Mouse (Mus musculus) cortical plate, adult 2 months (tissue): ENCODE measurements at regions not wholly inside any gene's neighbourhood (a gene's known extent, or its start where the extent isn't known, plus 50 kb on each side); places are given as distances from the start of the nearest gene placed in this dataset.

Source experiments
- CTCF ChIP-seq: fragments of 200-500 bp; IDR thresholded peaks from 2 replicates; pipeline ENCODE4 v1.5.1; 2011; ENCODE audit warnings: mild to moderate bottlenecking, control low read depth, low read length; ENCODE audit not compliant: insufficient read depth; ENCODE audit errors: extremely low read depth
- POLR2A ChIP-seq: fragments of 200-500 bp; IDR thresholded peaks from 2 replicates; pipeline ENCODE4 v1.6.1; 2011; ENCODE audit warnings: mild to moderate bottlenecking, low read length, control low read depth; ENCODE audit not compliant: insufficient read depth; ENCODE audit errors: extremely low read depth

DNA sequence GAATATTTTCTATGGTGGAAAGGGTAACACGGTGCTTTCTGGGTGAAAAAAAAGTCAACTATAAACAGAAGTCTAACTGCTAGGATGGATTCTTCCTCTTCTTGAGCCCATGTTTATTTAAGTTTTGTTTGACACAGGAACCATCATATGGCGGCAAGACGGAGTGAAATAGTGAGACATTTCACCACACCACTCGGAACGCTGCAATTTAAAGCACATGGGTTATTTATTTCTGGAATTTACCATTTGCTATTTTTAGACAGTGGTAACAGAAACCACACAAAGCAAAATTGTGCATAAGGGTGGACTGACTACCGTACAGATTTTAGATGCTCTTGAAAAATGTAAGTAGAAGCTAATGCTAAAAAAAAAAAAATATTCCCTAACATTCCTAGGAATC lies 103.1 kb upstream of the Ldb2 start:
- no peak for TF ChIP-seq CTCF
- TF ChIP-seq POLR2A = no peak
